Mouse (Mus musculus) thymus, postnatal 0 days (tissue): ENCODE measurements around the gene Arhgef1. TPM values are rescaled to one million over a fixed set of nuclear protein-coding genes. Genes with fewer than 3 reads are reported as not detected.

Experiments used
- DNase-seq: peaks from one replicate; pipeline ENCODE4 v3.0.0-alpha.2; 2015; ENCODE audit warnings: low spot score
- microRNA-seq: library from miRNA; unstranded; fragments of <30 nt; microRNA quantifications from one replicate; pipeline ENCODE4, GENCODE M21; 2016; ENCODE audit warnings: borderline number of aligned reads
- polyA plus RNA-seq: library from polyadenylated mRNA; unstranded; fragments of >200 nt; fragmentation: Nextera tagmentation; extraction: Ambion mirVana; gene quantifications from 2 replicates; pipeline ENCODE4 v1.2.1, GENCODE M21; 2015

Gene Arhgef1
- polyA plus RNA-seq, 1 experiment from 2014 or later, result 341 TPM

- DNase-seq, result peak; percentile 60
These were observed 72.3 kb downstream of the Arhgef1 start for GRCm38 (mm10) chr7:24974893-24975595.

Small RNA genes lying within 50 kb of the gene (microRNA-seq; reads per million reads assigned to microRNA genes)
- 1.2 reads per million for gene Mir7046

Other genes starting within 250 kb of the Arhgef1 start
- gene Tex101, start 226.2 kb upstream of the Arhgef1 start, polyA plus RNA-seq, result not detected in 2 replicates
- not detected in 2 replicates for gene BC049730, start 193.7 kb upstream of the Arhgef1 start, polyA plus RNA-seq
- 0.31 TPM in 1 of 2 replicates, not detected in the other for gene Gm4763, start 176.0 kb upstream of the Arhgef1 start, polyA plus RNA-seq
- gene Cd177, start 142.6 kb upstream of the Arhgef1 start, polyA plus RNA-seq, result 0.49 and 0.86 TPM in 2 replicates
- 0.98 and 1.1 TPM in 2 replicates for gene Ceacam10, start 125.7 kb upstream of the Arhgef1 start, polyA plus RNA-seq
- gene Gm9844, start 40.7 kb upstream of the Arhgef1 start, polyA plus RNA-seq, result 12.1 and 19.0 TPM in 2 replicates
- gene Lypd4, start 33.0 kb upstream of the Arhgef1 start, polyA plus RNA-seq, result not detected in 2 replicates
- gene Dmrtc2, start 32.9 kb upstream of the Arhgef1 start, polyA plus RNA-seq, result 0.08 and 0.10 TPM in 2 replicates
- gene Rps19, start 18.5 kb upstream of the Arhgef1 start, polyA plus RNA-seq, result 2,922 and 3,108 TPM in 2 replicates
- gene Cd79a, start 5.5 kb upstream of the Arhgef1 start, polyA plus RNA-seq, result 1.1 and 1.5 TPM in 2 replicates
- not detected in 2 replicates for gene Gm4881, start 41.6 kb downstream of the Arhgef1 start, polyA plus RNA-seq
- gene Rabac1, start 69.8 kb downstream of the Arhgef1 start, polyA plus RNA-seq, result 220 and 236 TPM in 2 replicates
- 1.7 TPM in 2 replicates for gene Atp1a3, start 103.0 kb downstream of the Arhgef1 start, polyA plus RNA-seq
- 0.80 and 1.2 TPM in 2 replicates for gene Grik5, start 169.4 kb downstream of the Arhgef1 start, polyA plus RNA-seq
- gene Zfp574, start 169.7 kb downstream of the Arhgef1 start, polyA plus RNA-seq, result 18.1 and 20.8 TPM in 2 replicates